Mouse (Mus musculus): ENCODE measurements around the gene Ehd4. TPM values are rescaled to one million over a fixed set of nuclear protein-coding genes. Genes with fewer than 3 reads are reported as not detected.
A peak's percentile ranks its signal among the peaks of the same experiment; 100 is the strongest.

The Ehd4 gene
- polyA plus RNA-seq (2012; ENCODE audit: insufficient read depth, low replicate concordance) = 55.8 and 61.8 TPM in 2 replicates

GRCm38 (mm10) chr2:120154361-120154894, at the start of gene Ehd4:
TSS of gene Ehd4 (minus strand) at chr2:120154606.
- H3K9me3 ChIP-seq = no peaks in the 10 kb centered on the region
- no peaks in the 10 kb centered on the region for H3K27me3 ChIP-seq (replicated peaks)
- H3K4me3 ChIP-seq (replicated peaks) = peak within 1 kb of the TSS; percentile 100
- no peak for TF ChIP-seq FLI1 (IDR thresholded peaks at IDR 0.05; ENCODE audit: low read length)
- no peak for TF ChIP-seq GATA1 (IDR thresholded peaks at IDR 0.05; ENCODE audit: borderline replicate concordance, low read length)
- H3K36me3 ChIP-seq (replicated peaks; ENCODE audit: low read length) = peaks cover 34% of the 10 kb centered on the region
- peaks cover 61% of the 10 kb centered on the region for H3K4me1 ChIP-seq

GRCm38 (mm10) chr2:120203742-120204141, 49.3 kb upstream of the Ehd4 start:
- Histone ChIP-seq H3K4me3 (replicated peaks) (no peak overlapping the region), H3K36me3 (replicated peaks; ENCODE audit: low read length) (no peaks in the 10 kb centered on the region), H3K27me3 (replicated peaks) (peaks cover 67% of the 10 kb centered on the region), H3K4me1 (no peaks in the 10 kb centered on the region), H3K9me3 (no peaks in the 10 kb centered on the region)
- TF ChIP-seq FLI1 (IDR thresholded peaks at IDR 0.05; ENCODE audit: low read length) = no peak
- TF ChIP-seq GATA1 (IDR thresholded peaks at IDR 0.05; ENCODE audit: borderline replicate concordance, low read length) = no peak

- no peak overlapping the region for H3K4me3 ChIP-seq (replicated peaks)
- no peaks in the 10 kb centered on the region for H3K4me1 ChIP-seq
- no peaks in the 10 kb centered on the region for H3K36me3 ChIP-seq (replicated peaks; ENCODE audit: low read length)
- no peak for TF ChIP-seq GATA1 (IDR thresholded peaks at IDR 0.05; ENCODE audit: borderline replicate concordance, low read length)
- TF ChIP-seq FLI1 (IDR thresholded peaks at IDR 0.05; ENCODE audit: low read length) = no peak
- H3K9me3 ChIP-seq = peaks cover 9% of the 10 kb centered on the region
- H3K27me3 ChIP-seq (replicated peaks) = peaks cover 50% of the 10 kb centered on the region
Observed at GRCm38 (mm10) chr2:120200077-120200476, 45.7 kb upstream of the Ehd4 start.

GRCm38 (mm10) chr2:120188174-120188573, 33.8 kb upstream of the Ehd4 start:
- TF ChIP-seq FLI1 (IDR thresholded peaks at IDR 0.05; ENCODE audit: low read length) (no peak), GATA1 (IDR thresholded peaks at IDR 0.05; ENCODE audit: borderline replicate concordance, low read length) (no peak)
- H3K27me3 ChIP-seq (replicated peaks) = peaks cover 31% of the 10 kb centered on the region

GRCm38 (mm10) chr2:120187583-120187982, 33.2 kb upstream of the Ehd4 start:
- Histone ChIP-seq H3K9me3 (peaks cover 17% of the 10 kb centered on the region), H3K4me3 (replicated peaks) (no peak overlapping the region), H3K27me3 (replicated peaks) (peaks cover 37% of the 10 kb centered on the region), H3K36me3 (replicated peaks; ENCODE audit: low read length) (no peaks in the 10 kb centered on the region), H3K4me1 (peaks cover 4% of the 10 kb centered on the region)
- TF ChIP-seq GATA1 (IDR thresholded peaks at IDR 0.05; ENCODE audit: borderline replicate concordance, low read length) (no peak), FLI1 (IDR thresholded peaks at IDR 0.05; ENCODE audit: low read length) (no peak)

More at GRCm38 (mm10) chr2:120188174-120188573, 33.8 kb upstream of the Ehd4 start:
- no peaks in the 10 kb centered on the region for H3K36me3 ChIP-seq (replicated peaks; ENCODE audit: low read length)
- H3K4me1 ChIP-seq = peaks cover 2% of the 10 kb centered on the region
- no peak overlapping the region for H3K4me3 ChIP-seq (replicated peaks)
- H3K9me3 ChIP-seq = peaks cover 17% of the 10 kb centered on the region

- Histone ChIP-seq H3K27me3 (replicated peaks) (peaks cover 51% of the 10 kb centered on the region), H3K36me3 (replicated peaks; ENCODE audit: low read length) (no peaks in the 10 kb centered on the region), H3K9me3 (peaks cover 8% of the 10 kb centered on the region; the same call in 1 of the 2 replicates), H3K4me1 (peaks cover 8% of the 10 kb centered on the region), H3K4me3 (replicated peaks) (no peak overlapping the region)
- TF ChIP-seq FLI1 (IDR thresholded peaks at IDR 0.05; ENCODE audit: low read length) (no peak), GATA1 (IDR thresholded peaks at IDR 0.05; ENCODE audit: borderline replicate concordance, low read length) (no peak)
Observed at GRCm38 (mm10) chr2:120185527-120186276, 31.3 kb upstream of the Ehd4 start.

GRCm38 (mm10) chr2:120178936-120179335, 24.5 kb upstream of the Ehd4 start:
- peaks cover 12% of the 10 kb centered on the region for H3K4me1 ChIP-seq
- H3K27me3 ChIP-seq (replicated peaks) = peaks cover 42% of the 10 kb centered on the region
- TF ChIP-seq GATA1 (IDR thresholded peaks at IDR 0.05; ENCODE audit: borderline replicate concordance, low read length) (no peak), FLI1 (IDR thresholded peaks at IDR 0.05; ENCODE audit: low read length) (no peak)
- H3K9me3 ChIP-seq = no peaks in the 10 kb centered on the region
- no peaks in the 10 kb centered on the region for H3K36me3 ChIP-seq (replicated peaks; ENCODE audit: low read length)
- H3K4me3 ChIP-seq (replicated peaks) = no peak overlapping the region

GRCm38 (mm10) chr2:120173718-120174117, 19.3 kb upstream of the Ehd4 start:
- peaks cover 26% of the 10 kb centered on the region for H3K4me1 ChIP-seq
- no peak overlapping the region for H3K4me3 ChIP-seq (replicated peaks)
- peaks cover 28% of the 10 kb centered on the region for H3K27me3 ChIP-seq (replicated peaks)
- no peak for TF ChIP-seq GATA1 (IDR thresholded peaks at IDR 0.05; ENCODE audit: borderline replicate concordance, low read length)
- TF ChIP-seq FLI1 (IDR thresholded peaks at IDR 0.05; ENCODE audit: low read length) = no peak
- H3K36me3 ChIP-seq (replicated peaks; ENCODE audit: low read length) = no peaks in the 10 kb centered on the region
- no peaks in the 10 kb centered on the region for H3K9me3 ChIP-seq

GRCm38 (mm10) chr2:120171362-120171761, 17.0 kb upstream of the Ehd4 start:
- Histone ChIP-seq H3K9me3 (no peaks in the 10 kb centered on the region), H3K36me3 (replicated peaks; ENCODE audit: low read length) (no peaks in the 10 kb centered on the region), H3K4me1 (peaks cover 37% of the 10 kb centered on the region), H3K27me3 (replicated peaks) (peaks cover 22% of the 10 kb centered on the region), H3K4me3 (replicated peaks) (no peak overlapping the region)
- TF ChIP-seq GATA1 (IDR thresholded peaks at IDR 0.05; ENCODE audit: borderline replicate concordance, low read length) = no peak
- no peak for TF ChIP-seq FLI1 (IDR thresholded peaks at IDR 0.05; ENCODE audit: low read length)

GRCm38 (mm10) chr2:120170726-120171125, 16.3 kb upstream of the Ehd4 start:
- Histone ChIP-seq H3K4me1 (peaks cover 38% of the 10 kb centered on the region), H3K36me3 (replicated peaks; ENCODE audit: low read length) (no peaks in the 10 kb centered on the region), H3K27me3 (replicated peaks) (peaks cover 21% of the 10 kb centered on the region), H3K9me3 (no peaks in the 10 kb centered on the region), H3K4me3 (replicated peaks) (peak overlapping the region; percentile 15)
- TF ChIP-seq GATA1 (IDR thresholded peaks at IDR 0.05; ENCODE audit: borderline replicate concordance, low read length) (no peak), FLI1 (IDR thresholded peaks at IDR 0.05; ENCODE audit: low read length) (no peak)

Measured in megakaryocyte, embryonic 14.5 days (primary cell).